Mouse (Mus musculus) thymus, adult 2 months (tissue): ENCODE measurements around the gene Vps36.
A peak's percentile ranks its signal among the peaks of the same experiment; 100 is the strongest.

Source experiments
- CTCF ChIP-seq: fragments of 200-500 bp; IDR thresholded peaks from 2 replicates; pipeline ENCODE4 v1.5.1; 2012; ENCODE audit warnings: mild to moderate bottlenecking, control low read depth, low read length, moderate library complexity, borderline replicate concordance; ENCODE audit not compliant: control insufficient read depth, poor library complexity, insufficient read depth; ENCODE audit errors: extremely low read depth
- POLR2A ChIP-seq: fragments of 200-500 bp; IDR thresholded peaks from 2 replicates; pipeline ENCODE4 v1.6.1; 2012; ENCODE audit warnings: mild to moderate bottlenecking, low read length, control low read depth, moderate library complexity; ENCODE audit not compliant: control insufficient read depth, poor library complexity, insufficient read depth; ENCODE audit errors: extremely low read depth

- TF ChIP-seq CTCF (peak; percentile 61; the same call in 1 of the 2 replicates), POLR2A (peak; percentile 30; the same call in 1 of the 2 replicates)
Observed at GRCm38 (mm10) chr8:22166080-22166603, 26.5 kb upstream of the Vps36 start, which contains the start of gene Nek3.
